Mouse (Mus musculus) limb, embryonic 11.5 days (tissue): Measurements from ENCODE around the gene Ccm2. TPM values are rescaled to one million over a fixed set of nuclear protein-coding genes. Genes with fewer than 3 reads are reported as not detected.
A peak's percentile ranks its signal among the peaks of the same experiment; 100 is the strongest.

Source experiments
- ATAC-seq: fragments of 200-750 bp; cut with Nextera tagmentation; 2 replicates; pipeline ENCODE4 v1.8.0; 2017; ENCODE audit warnings: low read depth; ENCODE audit not compliant: insufficient number of reproducible peaks, low FRiP score, low TSS enrichment
- DNase-seq: peaks from one replicate; pipeline ENCODE4 v3.0.0-alpha.2; 2015; ENCODE audit warnings: low spot score
- H3K27ac ChIP-seq: fragments of 300-500 bp; sonication (generic); replicated peaks from 2 replicates; pipeline ENCODE4 v1.5.1; 2014; ENCODE audit warnings: low read depth, mild to moderate bottlenecking, low read length
- H3K27me3 ChIP-seq: fragments of 300-500 bp; sonication (generic); 2 replicates; pipeline ENCODE4 v1.6.1; 2014; ENCODE audit warnings: mild to moderate bottlenecking, low read length, mixed read lengths; ENCODE audit not compliant: control insufficient read depth, insufficient read depth
- H3K36me3 ChIP-seq: fragments of 300-500 bp; sonication (generic); 2 replicates; pipeline ENCODE4 v1.6.1; 2014; ENCODE audit warnings: mild to moderate bottlenecking, low read length, moderate library complexity, mixed read lengths; ENCODE audit not compliant: control insufficient read depth, insufficient read depth
- H3K4me1 ChIP-seq: fragments of 300-500 bp; sonication (generic); 2 replicates; pipeline ENCODE4 v1.6.1; 2014; ENCODE audit warnings: low read length, mixed read lengths; ENCODE audit not compliant: control insufficient read depth, insufficient read depth
- H3K4me2 ChIP-seq: fragments of 300-500 bp; sonication (generic); 2 replicates; pipeline ENCODE4 v1.6.1; 2014; ENCODE audit warnings: low read depth, mild to moderate bottlenecking, moderate library complexity; ENCODE audit not compliant: severe bottlenecking
- H3K4me3 ChIP-seq: fragments of 300-500 bp; sonication (generic); 2 replicates; pipeline ENCODE4 v1.5.1; 2014; ENCODE audit warnings: low read depth, low read length
- H3K9ac ChIP-seq: fragments of 300-500 bp; sonication (generic); 2 replicates; pipeline ENCODE4 v1.6.1; 2014; ENCODE audit warnings: mild to moderate bottlenecking, low read length
- H3K9me3 ChIP-seq: fragments of 300-500 bp; sonication (generic); 2 replicates; pipeline ENCODE4 v1.6.1; 2016; ENCODE audit warnings: low read length; ENCODE audit not compliant: control insufficient read depth
- WGBS: fragments of 180-500 bp; shearing (Covaris S2); extraction: QIAGEN DNeasy Blood & Tissue Kit; methylation state at CpG from one replicate; pipeline ENCODE4 v1.1.7; 2014; 5-methylcytosine and 5-hydroxymethylcytosine counted together
- polyA plus RNA-seq: library from polyadenylated mRNA; unstranded; fragments of >200 nt; fragmentation: Nextera tagmentation; extraction: Ambion mirVana; gene quantifications from 2 replicates; pipeline ENCODE4 v1.2.1, GENCODE M21; 2014

Gene Ccm2
- polyA plus RNA-seq, 1 experiment from 2014 or later = 96.9 TPM

DNA sequence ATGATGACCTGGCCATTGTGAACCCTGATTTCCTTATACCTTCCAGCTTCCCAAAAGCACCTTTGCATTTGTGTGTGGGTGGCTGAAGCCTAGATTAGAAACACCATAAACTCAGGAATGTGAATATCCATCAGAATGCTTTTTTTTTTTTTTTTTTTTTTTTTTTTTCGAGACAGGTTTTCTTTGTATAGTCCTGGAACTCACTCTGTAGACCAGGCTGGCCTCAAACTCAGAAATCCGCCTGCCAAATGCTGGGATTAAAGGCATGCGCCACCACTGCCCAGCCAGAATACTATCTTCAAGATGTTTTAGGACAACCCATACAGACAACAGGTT, 862 bp upstream of the Ccm2 start:
- peak overlapping the region; percentile 63 for H3K4me2 ChIP-seq
- ATAC-seq (no peak; the same call in 1 of the 2 replicates), DNase-seq (no peak)
- H3K27me3 ChIP-seq = no peaks in the 10 kb centered on the region
- H3K9ac ChIP-seq = peak overlapping the region; percentile 90
- H3K4me1 ChIP-seq = 0 out of 2 replicates have a peak, but pooled peaks cover 2% of the 10 kb centered on the region
- 41% methylated on average over 3 of the region's 3 CpGs for WGBS
- H3K9me3 ChIP-seq = no peaks in the 10 kb centered on the region
- H3K27ac ChIP-seq = peak overlapping the region; percentile 91
- H3K4me3 ChIP-seq = peak overlapping the region; percentile 82
- H3K36me3 ChIP-seq = peaks cover 2% of the 10 kb centered on the region; the same call in 1 of the 2 replicates

DNA sequence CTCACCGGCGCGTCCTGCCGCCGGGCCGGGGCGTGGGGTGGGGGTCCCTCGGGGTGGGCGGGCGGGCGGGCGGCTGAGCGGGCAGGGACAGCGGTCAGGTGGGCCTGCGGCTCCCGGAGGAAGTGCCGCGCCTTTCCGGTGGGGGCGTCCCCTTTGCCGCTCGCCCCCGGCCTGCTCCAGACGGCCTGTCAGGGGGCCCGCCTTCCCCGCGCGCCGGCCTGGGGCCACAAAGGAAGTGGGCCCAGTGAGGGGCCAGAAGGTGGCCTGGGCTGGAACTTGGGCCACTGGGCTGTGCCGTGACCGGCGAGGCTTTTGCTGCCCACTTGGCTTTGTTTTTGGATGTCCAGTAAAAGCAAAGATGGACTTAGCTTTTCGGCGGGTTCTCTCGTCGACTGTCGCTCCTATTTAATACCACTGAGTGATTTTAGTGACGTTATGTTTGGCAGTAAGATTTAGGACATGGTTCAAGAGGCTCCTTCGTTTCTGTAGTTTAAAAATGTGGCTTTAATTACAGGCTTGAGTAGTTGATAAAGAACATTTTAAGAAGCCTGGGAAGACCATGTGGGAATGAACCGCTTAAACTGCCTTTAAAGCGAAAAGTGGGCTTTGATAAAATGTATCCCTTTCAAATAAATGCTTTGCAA, 472 bp downstream of the Ccm2 start:
- Histone ChIP-seq H3K4me2 (peak overlapping the region; percentile 59), H3K4me3 (peak overlapping the region; percentile 82), H3K4me1 (0 out of 2 replicates have a peak, but pooled peaks cover 2% of the 10 kb centered on the region), H3K36me3 (peaks cover 5% of the 10 kb centered on the region; the same call in 1 of the 2 replicates), H3K27ac (peak overlapping the region; percentile 91), H3K27me3 (no peaks in the 10 kb centered on the region), H3K9me3 (no peaks in the 10 kb centered on the region), H3K9ac (peak overlapping the region; percentile 90)
- peak; percentile 73 for ATAC-seq
- WGBS = 1% methylated on average over 33 of the region's 41 CpGs
- peak; percentile 80 for DNase-seq

- Histone ChIP-seq H3K36me3 (peaks cover 7% of the 10 kb centered on the region; the same call in 1 of the 2 replicates), H3K27ac (peak overlapping the region; percentile 91), H3K4me1 (0 out of 2 replicates have a peak, but pooled peaks cover 2% of the 10 kb centered on the region), H3K4me3 (peak overlapping the region; percentile 82), H3K9ac (peak overlapping the region; percentile 90), H3K27me3 (no peaks in the 10 kb centered on the region), H3K9me3 (no peaks in the 10 kb centered on the region), H3K4me2 (peak overlapping the region; percentile 59)
- no peak for ATAC-seq
- DNase-seq = peak; percentile 28
- 31% methylated on average over 6 of the region's 6 CpGs for WGBS
Measured at GRCm38 (mm10) chr11:6547696-6548325, 1.1 kb downstream of the Ccm2 start.

DNA sequence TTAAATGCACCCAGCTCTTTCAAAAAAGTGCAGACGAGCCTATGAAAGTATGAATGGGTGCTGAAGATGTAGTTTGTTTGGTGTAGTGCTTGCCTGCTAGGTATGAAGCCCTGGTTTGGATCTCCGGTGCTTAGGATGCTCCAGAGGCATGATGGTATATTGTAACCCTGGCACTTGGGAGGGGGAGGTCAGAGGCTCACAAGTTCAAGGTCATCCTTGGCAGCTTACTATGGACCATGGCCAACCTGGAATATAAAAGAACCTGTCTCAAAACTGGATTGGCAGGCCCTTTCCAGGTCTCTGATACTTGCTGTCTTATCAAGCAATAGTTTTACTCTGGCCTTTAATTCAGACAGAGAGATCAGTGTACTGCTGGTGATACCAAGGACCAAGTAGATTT, 3.1 kb downstream of the Ccm2 start:
- 0 out of 2 replicates have a peak, but pooled peaks cover 2% of the 10 kb centered on the region for H3K4me1 ChIP-seq
- H3K27ac ChIP-seq = no peak overlapping the region
- 93% methylated on average over 2 of the region's 2 CpGs for WGBS
- no peak overlapping the region for H3K9ac ChIP-seq
- no peaks in the 10 kb centered on the region for H3K27me3 ChIP-seq
- no peak for ATAC-seq
- H3K9me3 ChIP-seq = no peaks in the 10 kb centered on the region
- no peak for DNase-seq
- H3K4me2 ChIP-seq = no peak overlapping the region
- no peak overlapping the region for H3K4me3 ChIP-seq
- H3K36me3 ChIP-seq = peaks cover 7% of the 10 kb centered on the region; the same call in 1 of the 2 replicates

DNA sequence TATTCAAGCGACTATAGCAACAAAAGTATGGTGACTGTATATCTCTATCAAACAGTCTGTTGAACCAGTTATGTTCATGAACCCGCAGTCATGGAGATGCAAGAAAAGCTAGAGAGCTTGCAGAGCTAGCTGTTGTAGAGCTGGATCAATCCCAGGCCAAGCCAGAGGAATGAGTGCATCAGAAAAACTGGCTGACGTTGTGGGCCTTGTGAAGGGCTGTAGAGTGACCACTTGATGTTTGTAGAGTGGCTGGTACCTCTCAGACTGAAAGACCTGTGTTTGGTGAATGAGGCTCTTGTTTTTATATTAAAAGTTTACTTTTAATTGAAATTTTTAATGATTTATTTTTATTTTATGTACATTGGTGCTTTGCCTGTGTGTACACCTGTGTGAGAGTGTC, 3.5 kb downstream of the Ccm2 start:
- Histone ChIP-seq H3K9ac (no peak overlapping the region), H3K27me3 (no peaks in the 10 kb centered on the region), H3K36me3 (peaks cover 7% of the 10 kb centered on the region; the same call in 1 of the 2 replicates), H3K4me2 (no peak overlapping the region), H3K4me3 (no peak overlapping the region), H3K4me1 (0 out of 2 replicates have a peak, but pooled peaks cover 2% of the 10 kb centered on the region), H3K9me3 (no peaks in the 10 kb centered on the region), H3K27ac (no peak overlapping the region)
- no peak for ATAC-seq
- no peak for DNase-seq
- WGBS = 96% methylated on average over 3 of the region's 3 CpGs

DNA sequence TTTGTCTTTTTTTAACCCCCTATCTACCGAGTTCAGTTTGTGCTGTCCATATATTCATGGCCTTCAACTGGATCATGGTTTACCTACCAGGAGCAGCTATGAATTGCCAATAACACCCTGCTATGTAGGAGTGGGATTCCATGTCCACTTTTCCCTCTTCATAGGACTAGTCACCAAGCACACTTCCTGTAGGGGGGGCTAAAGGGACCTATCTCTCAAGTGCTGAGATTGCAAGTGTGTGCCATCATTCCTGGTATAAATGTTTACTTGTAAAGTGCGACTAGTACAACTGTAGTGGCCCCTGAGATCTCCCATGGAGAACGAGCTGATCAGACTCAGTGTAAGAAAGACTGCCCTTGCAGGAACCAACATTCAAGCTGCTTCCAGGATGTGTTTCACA, 11.5 kb downstream of the Ccm2 start:
- Histone ChIP-seq H3K4me1 (no peaks in the 10 kb centered on the region), H3K36me3 (peaks cover 3% of the 10 kb centered on the region; the same call in 1 of the 2 replicates), H3K4me2 (no peak overlapping the region), H3K27me3 (no peaks in the 10 kb centered on the region), H3K9ac (no peak overlapping the region), H3K4me3 (no peak overlapping the region), H3K27ac (no peak overlapping the region), H3K9me3 (no peaks in the 10 kb centered on the region)
- ATAC-seq (no peak), DNase-seq (no peak)
- WGBS = 86% methylated on average over 3 of the region's 3 CpGs

DNA sequence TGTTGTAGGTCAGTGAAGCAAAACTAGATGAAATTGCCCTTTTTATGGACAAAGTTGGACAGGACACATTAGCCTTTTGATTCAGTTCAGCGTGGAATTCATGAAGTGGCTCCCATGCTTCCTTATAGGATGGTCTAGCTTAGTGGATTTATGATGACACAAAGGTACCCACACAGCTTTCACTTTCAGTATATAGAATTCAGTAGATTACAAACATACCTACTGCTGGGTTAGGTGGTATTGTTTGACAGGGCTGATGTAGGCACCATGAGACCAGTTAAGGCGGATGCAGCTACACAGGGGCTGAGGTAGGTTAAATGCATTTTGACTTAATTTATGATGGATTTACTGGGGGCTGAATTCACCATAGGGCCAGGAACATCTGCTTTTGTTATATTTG, 13.3 kb downstream of the Ccm2 start:
- ATAC-seq (no peak), DNase-seq (no peak)
- no peaks in the 10 kb centered on the region for H3K9me3 ChIP-seq
- no peak overlapping the region for H3K27ac ChIP-seq
- H3K4me1 ChIP-seq = no peaks in the 10 kb centered on the region
- H3K4me2 ChIP-seq = no peak overlapping the region
- peaks cover 3% of the 10 kb centered on the region; the same call in 1 of the 2 replicates for H3K36me3 ChIP-seq
- H3K9ac ChIP-seq = no peak overlapping the region
- H3K27me3 ChIP-seq = no peaks in the 10 kb centered on the region
- H3K4me3 ChIP-seq = no peak overlapping the region
- 96% methylated on average over 2 of the region's 2 CpGs for WGBS

DNA sequence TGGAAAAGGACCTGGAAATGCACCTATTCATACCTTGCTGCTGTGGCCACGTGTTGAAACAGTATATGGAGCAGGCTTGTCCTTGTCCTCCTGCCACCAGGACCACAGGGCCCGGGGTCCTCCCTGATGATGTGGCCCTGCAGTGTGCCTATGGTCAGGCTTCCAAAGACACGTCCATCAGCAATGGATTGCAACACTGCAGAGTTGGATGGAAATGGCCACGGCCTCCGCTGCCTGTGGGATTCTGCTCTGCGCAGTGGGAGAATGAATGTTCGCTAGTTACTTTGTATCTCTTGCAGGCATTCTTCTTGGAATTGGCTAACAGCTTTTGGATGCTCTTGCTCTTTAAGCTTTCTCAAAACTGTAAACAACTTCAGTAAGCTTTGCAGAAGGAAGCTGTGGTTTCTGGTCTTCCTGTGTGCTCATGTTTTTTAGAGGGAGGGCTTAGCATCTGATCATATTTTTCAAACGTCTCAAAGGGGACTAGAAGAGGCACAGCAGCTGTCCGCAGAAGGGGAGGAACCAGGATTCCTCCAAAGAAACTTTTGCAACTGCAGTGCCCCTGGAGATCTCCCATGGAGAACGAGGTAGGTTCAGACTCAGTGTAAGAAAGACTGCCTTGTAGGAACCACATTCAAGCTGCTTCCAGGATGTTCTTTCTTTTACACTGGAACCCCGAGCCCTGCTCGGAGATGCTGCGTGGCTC, 14.1 kb downstream of the Ccm2 start:
- no peak for DNase-seq
- H3K36me3 ChIP-seq = peaks cover 3% of the 10 kb centered on the region; the same call in 1 of the 2 replicates

More for the DNA sequence above, 14.1 kb downstream of the Ccm2 start:
- H3K27ac ChIP-seq = no peak overlapping the region
- no peaks in the 10 kb centered on the region for H3K9me3 ChIP-seq
- no peaks in the 10 kb centered on the region for H3K4me1 ChIP-seq
- no peaks in the 10 kb centered on the region for H3K27me3 ChIP-seq
- no peak overlapping the region for H3K4me2 ChIP-seq
- H3K9ac ChIP-seq = no peak overlapping the region
- 93% methylated on average over 13 of the region's 13 CpGs for WGBS
- ATAC-seq = no peak
- no peak overlapping the region for H3K4me3 ChIP-seq
